Mouse (Mus musculus) bone marrow macrophage, adult 2 months (primary cell): Measurements from ENCODE around the gene Dnajb8. TPM values are rescaled to one million over a fixed set of nuclear protein-coding genes. Genes with fewer than 3 reads are reported as not detected.

Experiments
- H3K27ac ChIP-seq: 2 replicates; pipeline ENCODE4 v1.5.1; 2012; ENCODE audit warnings: low read depth, low read length; ENCODE audit not compliant: insufficient read depth
- H3K4me1 ChIP-seq: 2 replicates; pipeline ENCODE4 v1.6.1; 2012; ENCODE audit warnings: low read length; ENCODE audit not compliant: control insufficient read depth, insufficient read depth
- H3K4me3 ChIP-seq: 2 replicates; pipeline ENCODE4 v1.5.1; 2012; ENCODE audit warnings: mild to moderate bottlenecking, low read length, moderate library complexity; ENCODE audit not compliant: insufficient read depth
- CTCF ChIP-seq: IDR thresholded peaks from 2 replicates; pipeline ENCODE4 v1.5.1; 2012; ENCODE audit warnings: low read depth, mild to moderate bottlenecking, low read length, moderate library complexity
- POLR2A ChIP-seq: IDR thresholded peaks from 2 replicates; pipeline ENCODE4 v1.6.1; 2012; ENCODE audit warnings: mild to moderate bottlenecking, low read depth, low read length, borderline replicate concordance
- polyA plus RNA-seq: library from polyadenylated mRNA; stranded (reverse); fragments of >200 nt; gene quantifications from 2 replicates; pipeline ENCODE4 v1.2.4, GENCODE M21; 2012; ENCODE audit not compliant: missing spikeins, insufficient read depth, insufficient read length

Gene Dnajb8
- polyA plus RNA-seq, 1 experiment, result not detected

DNA sequence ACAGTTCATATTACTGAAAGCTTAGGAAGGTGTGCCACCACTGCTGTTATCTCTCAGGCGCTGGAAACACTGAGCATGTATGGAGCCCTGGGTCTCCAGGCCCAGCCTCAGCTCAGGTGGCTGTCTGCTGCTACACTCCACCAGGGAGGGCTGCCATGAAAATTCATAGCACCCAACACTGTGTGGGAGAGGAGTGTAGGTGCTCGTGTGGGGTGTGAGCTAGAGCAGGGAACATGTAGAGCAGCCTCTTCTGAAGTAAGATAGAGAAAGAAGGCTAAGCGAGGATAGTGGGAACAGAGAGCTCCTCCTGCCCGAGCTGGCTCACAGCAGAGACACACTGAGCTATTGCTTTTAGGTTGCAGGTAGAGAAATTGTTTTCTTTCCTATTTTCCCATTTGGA lies 54.2 kb downstream of the Dnajb8 start:
- no peak for TF ChIP-seq POLR2A
- no peak for TF ChIP-seq CTCF
- H3K4me1 ChIP-seq, result no peaks in the 10 kb centered on the region
- no peak overlapping the region for H3K27ac ChIP-seq
- H3K4me3 ChIP-seq, result no peak overlapping the region

GRCm38 (mm10) chr6:88277242-88277641 lies 55.2 kb downstream of the Dnajb8 start:
- no peak overlapping the region for H3K4me3 ChIP-seq
- H3K4me1 ChIP-seq, result no peaks in the 10 kb centered on the region
- no peak for TF ChIP-seq CTCF
- TF ChIP-seq POLR2A, result no peak
- H3K27ac ChIP-seq, result no peak overlapping the region

GRCm38 (mm10) chr6:88278141-88278540 lies 56.1 kb downstream of the Dnajb8 start:
- Histone ChIP-seq H3K4me1 (no peaks in the 10 kb centered on the region), H3K27ac (no peak overlapping the region), H3K4me3 (no peak overlapping the region)
- TF ChIP-seq POLR2A (no peak), CTCF (no peak)

- Histone ChIP-seq H3K4me1 (peaks cover 12% of the 10 kb centered on the region), H3K27ac (no peak overlapping the region), H3K4me3 (no peak overlapping the region)
- TF ChIP-seq CTCF (no peak), POLR2A (no peak)
These were observed 68.2 kb downstream of the Dnajb8 start for GRCm38 (mm10) chr6:88290129-88290766.

DNA sequence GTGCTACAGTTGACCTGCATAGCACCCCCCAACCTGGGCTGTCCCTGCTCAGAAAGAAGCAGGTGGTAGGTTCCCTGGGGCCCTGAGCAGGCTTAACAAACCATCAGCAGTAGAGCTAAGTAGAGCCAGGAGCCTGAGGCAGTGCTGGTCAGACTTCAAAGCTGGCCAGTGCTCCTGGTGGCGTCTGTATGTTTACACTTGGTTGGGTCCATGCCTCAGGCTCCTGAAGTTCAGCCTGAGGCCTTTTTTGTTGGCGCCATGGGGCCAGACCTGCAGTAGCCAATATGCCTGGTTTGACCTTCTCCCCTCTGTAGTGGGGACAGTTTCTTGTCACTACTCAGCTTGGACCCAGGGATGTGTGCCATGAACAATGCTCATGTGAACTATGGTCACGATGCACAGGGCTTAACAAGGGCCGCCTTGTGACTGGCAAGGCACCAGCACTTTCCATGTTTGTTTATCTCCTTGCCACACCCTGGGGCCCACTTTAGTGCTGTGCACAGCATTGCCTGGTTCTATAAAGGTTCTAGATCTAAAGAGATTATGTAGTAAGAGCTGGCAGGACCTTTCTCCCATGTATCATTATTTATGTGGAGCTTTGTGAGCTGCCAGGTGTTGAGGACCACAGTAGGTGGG lies 70.3 kb downstream of the Dnajb8 start:
- Histone ChIP-seq H3K4me1 (peaks cover 12% of the 10 kb centered on the region), H3K4me3 (no peak overlapping the region), H3K27ac (no peak overlapping the region)
- no peak for TF ChIP-seq CTCF
- no peak for TF ChIP-seq POLR2A

- Histone ChIP-seq H3K4me3 (no peak overlapping the region), H3K27ac (no peak overlapping the region), H3K4me1 (no peaks in the 10 kb centered on the region)
- no peak for TF ChIP-seq CTCF
- TF ChIP-seq POLR2A, result no peak
These were observed 77.4 kb downstream of the Dnajb8 start for GRCm38 (mm10) chr6:88299491-88299890.

- Histone ChIP-seq H3K4me3 (no peak overlapping the region), H3K27ac (no peak overlapping the region), H3K4me1 (peaks cover 6% of the 10 kb centered on the region)
- TF ChIP-seq CTCF, result no peak
- TF ChIP-seq POLR2A, result no peak
These were observed 79.2 kb downstream of the Dnajb8 start for GRCm38 (mm10) chr6:88301234-88301633.

Other genes starting within 250 kb of the Dnajb8 start
- gene H1fx, start 240.6 kb upstream of the Dnajb8 start, polyA plus RNA-seq, result 0.91 and 1.1 TPM in 2 replicates
- 475 and 476 TPM in 2 replicates for gene Rab7, start 177.0 kb upstream of the Dnajb8 start, polyA plus RNA-seq
- gene Rpn1, start 137.8 kb upstream of the Dnajb8 start, polyA plus RNA-seq, result 148 and 185 TPM in 2 replicates
- 0.33 TPM in 1 of 2 replicates, not detected in the other for gene Gata2, start 28.4 kb upstream of the Dnajb8 start, polyA plus RNA-seq
- 8.5 and 10.0 TPM in 2 replicates for gene Eefsec, start 224.3 kb downstream of the Dnajb8 start, polyA plus RNA-seq
- gene Ruvbl1, start 243.1 kb downstream of the Dnajb8 start, polyA plus RNA-seq, result 18.3 and 20.2 TPM in 2 replicates